ENCODE assay signal across 9 mouse cellular contexts in genomic region chr2:119548371-119548660, GRCm38 (mm10). TPM values are rescaled to one million over a fixed set of nuclear protein-coding genes. Genes with fewer than 3 reads are reported as not detected.
DNase-seq lines count a peak whose midpoint lies in the region; ATAC-seq and TF ChIP-seq lines count a peak whose summit lies in the region.
"Had no signal": no experiment of that assay in that cellular context is flagged by ENCODE, and none has a peak within 500 bp of the region (broad histone marks: within the 10 kb centered on the region; RNA-seq: fewer than 3 reads in every experiment).

No protein-coding gene starts in this region.

- peak overlapping the region; percentile 78 for H3K4me2 ChIP-seq in heart, embryonic 14.5 days (ENCODE audit: low read length)
- H3K4me2 ChIP-seq in heart, postnatal 0 days (ENCODE audit: low read depth, low read length): peak overlapping the region; percentile 74

- no peak for ATAC-seq in heart, embryonic 14.5 days (ENCODE audit: insufficient number of reproducible peaks, insufficient read depth, low FRiP score, low read depth)
- ATAC-seq in G1E (ENCODE audit: extremely low read depth, insufficient number of reproducible peaks, low FRiP score, poor library complexity, severe bottlenecking): no peak
- no peak for ATAC-seq in heart, postnatal 0 days (ENCODE audit: insufficient read depth, low read depth)

- H3K9me3 ChIP-seq in heart, embryonic 14.5 days (ENCODE audit: control insufficient read depth, low read length): no peaks in the 10 kb centered on the region
- no peaks in the 10 kb centered on the region for H3K9me3 ChIP-seq in G1E (replicated peaks)
- no peaks in the 10 kb centered on the region for H3K9me3 ChIP-seq in heart, postnatal 0 days (replicated peaks; ENCODE audit: control insufficient read depth, low read length)

- no peak overlapping the region for H3K27ac ChIP-seq in heart, embryonic 14.5 days (replicated peaks in 1 of 2; ENCODE audit: control insufficient read depth in 1 of 2, insufficient read depth in 1 of 2, low read depth in 2 of 2, low read length in 2 of 2)
- H3K27ac ChIP-seq in heart, postnatal 0 days (ENCODE audit: low read depth): peak overlapping the region; percentile 85
- no peak overlapping the region for H3K27ac ChIP-seq in macrophage
- no peak overlapping the region for H3K27ac ChIP-seq in thymus, adult 2 months (ENCODE audit: control insufficient read depth, insufficient read depth, low read length)

- no peak for TF ChIP-seq CTCF in G1E (IDR thresholded peaks at IDR 0.05; ENCODE audit: low read depth, low read length)
- no peak for TF ChIP-seq CTCF in heart, postnatal 0 days (IDR thresholded peaks at IDR 0.05; ENCODE audit: low read depth)
- no peak for TF ChIP-seq CTCF in thymus, adult 2 months (IDR thresholded peaks at IDR 0.05; ENCODE audit: borderline replicate concordance, control insufficient read depth, extremely low read depth, insufficient read depth, low read length, poor library complexity)

- WGBS in heart, embryonic 14.5 days: 4% methylated on average over 3 of the region's 3 CpGs
- WGBS in heart, postnatal 0 days: under 1% methylated on average over 3 of the region's 3 CpGs
- WGBS in macrophage (ENCODE audit: missing documents): 3% methylated on average over 3 of the region's 3 CpGs
- 4% methylated on average over 3 of the region's 3 CpGs for WGBS in thymus, adult 2 months

- no peak for DNase-seq in heart, adult 18-20 months
- no peak for DNase-seq in G1E (ENCODE audit: low spot score)
- DNase-seq in heart, postnatal 0 days (ENCODE audit: low spot score): no peak
- no peak for DNase-seq in thymus, adult 2 months
- no peak for DNase-seq in B cell, adult 2 months
- DNase-seq in embryo, embryonic 10.5 days (ENCODE audit: low spot score): no peak

- no peaks in the 10 kb centered on the region for H3K36me3 ChIP-seq in heart, embryonic 14.5 days (ENCODE audit: control insufficient read depth, insufficient read depth, low read length)
- H3K36me3 ChIP-seq in G1E (replicated peaks) (peaks cover 13% of the 10 kb centered on the region), macrophage (ENCODE audit: inconsistent target) (no peaks in the 10 kb centered on the region)
- no peaks in the 10 kb centered on the region for H3K36me3 ChIP-seq in heart, postnatal 0 days (replicated peaks; ENCODE audit: control insufficient read depth, insufficient read depth, low read length)
- no peaks in the 10 kb centered on the region for H3K36me3 ChIP-seq in thymus, adult 2 months (ENCODE audit: control insufficient read depth, insufficient read depth, low read length)

- peak overlapping the region; percentile 73 to 82; a peak in 3 of 4 replicates for H3K4me3 ChIP-seq in heart, embryonic 14.5 days (ENCODE audit: control insufficient read depth in 1 of 2, insufficient read depth in 1 of 2, low read depth in 1 of 2, low read length in 2 of 2)
- H3K4me3 ChIP-seq in G1E (ENCODE audit: low read depth, low read length): peak overlapping the region; percentile 83
- peak overlapping the region; percentile 86 for H3K4me3 ChIP-seq in heart, postnatal 0 days (ENCODE audit: low read depth, low read length)
- peak overlapping the region; percentile 86 for H3K4me3 ChIP-seq in macrophage (ENCODE audit: inconsistent target)
- no peak overlapping the region for H3K4me3 ChIP-seq in thymus, adult 2 months (ENCODE audit: control insufficient read depth, insufficient read depth, low read length)

- no peak for TF ChIP-seq POLR2A in thymus, adult 2 months (IDR thresholded peaks at IDR 0.05; ENCODE audit: control insufficient read depth, extremely low read depth, insufficient read depth, low read length, poor library complexity)

- peaks cover 0 to 7% of the 10 kb centered on the region in 2 experiments; a peak in 1 of 4 replicates for H3K4me1 ChIP-seq in heart, embryonic 14.5 days (ENCODE audit: control insufficient read depth in 2 of 2, insufficient read depth in 2 of 2, low read length in 2 of 2)
- peaks cover 39% of the 10 kb centered on the region for H3K4me1 ChIP-seq in G1E (ENCODE audit: insufficient read depth, low read depth, low read length)
- H3K4me1 ChIP-seq in heart, postnatal 0 days (ENCODE audit: control insufficient read depth, insufficient read depth): peaks cover 14% of the 10 kb centered on the region
- no peaks in the 10 kb centered on the region for H3K4me1 ChIP-seq in thymus, adult 2 months (replicated peaks; ENCODE audit: control insufficient read depth, insufficient read depth, low read length)

- no peak for TF ChIP-seq EP300 in heart, postnatal 0 days (IDR thresholded peaks at IDR 0.05; ENCODE audit: low read depth)

- peak overlapping the region; percentile 87 for H3K9ac ChIP-seq in heart, embryonic 14.5 days (ENCODE audit: low read length)
- H3K9ac ChIP-seq in heart, postnatal 0 days (replicated peaks; ENCODE audit: low read depth, low read length): peak overlapping the region; percentile 84

- H3K79me2 ChIP-seq in macrophage (ENCODE audit: inconsistent target): peaks cover 53% of the 10 kb centered on the region; the same call in 1 of the 2 replicates

- no peaks in the 10 kb centered on the region for H3K27me3 ChIP-seq in heart, embryonic 14.5 days (ENCODE audit: control insufficient read depth, insufficient read depth, low read length)
- no peaks in the 10 kb centered on the region for H3K27me3 ChIP-seq in G1E (ENCODE audit: insufficient read depth, low read length)
- no peaks in the 10 kb centered on the region for H3K27me3 ChIP-seq in heart, postnatal 0 days (ENCODE audit: control insufficient read depth, insufficient read depth, low read length)
- no peaks in the 10 kb centered on the region for H3K27me3 ChIP-seq in thymus, adult 2 months (ENCODE audit: control insufficient read depth, insufficient read depth, low read length)

RNA-seq across cellular contexts. Expression of gene Chp1, which starts 0.8 kb away (rescaled TPM):
- polyA plus RNA-seq in heart, embryonic 14.5 days (2014; fragmentation: Nextera tagmentation; extraction: Ambion mirVana): 46.4 and 48.7 TPM in 2 replicates
- 10 to 100 TPM; 81.5 to 91.6 TPM for total RNA-seq in heart, adult 18-20 months (2021)
- total RNA-seq in G1E (2014; fragmentation: Nextera tagmentation) (84.1 and 108 TPM in 2 replicates), G1E (2017) (72.4 and 77.2 TPM in 2 replicates)
- polyA plus RNA-seq in G1E (2012) (15.6 and 17.3 TPM in 2 replicates), macrophage (2018) (58.0 to 67.1 TPM (median 58.9 TPM) in 3 replicates)
- 81.1 and 82.3 TPM in 2 replicates for total RNA-seq in heart, postnatal 0 days (2014; rRNA removed; ENCODE audit: low replicate concordance)
- polyA plus RNA-seq in heart, postnatal 0 days (2015; fragmentation: Nextera tagmentation; extraction: Ambion mirVana): 51.1 and 53.3 TPM in 2 replicates
- 10 to 100 TPM in 24 of 26 experiments, 1 to 10 TPM in 2; 8.0 to 45.8 (median 21.9) TPM for total RNA-seq in macrophage (2018; cell fraction: chromatin; rRNA removed)
- 10 to 100 TPM; 55.6 to 71.9 (median 63.5) TPM for total RNA-seq in macrophage (2018; cell fraction: cytosol; rRNA removed)
- total RNA-seq in macrophage (2018; cell fraction: nucleus; rRNA removed): 10 to 100 TPM; 14.0 to 43.9 (median 26.1) TPM
- polyA plus RNA-seq in thymus, adult 2 months (2012; rRNA removed): 78.5 and 86.2 TPM in 2 replicates

RNA-seq across cellular contexts. Expression of gene Exd1, which starts 0.9 kb away (rescaled TPM):
- polyA plus RNA-seq in heart, embryonic 14.5 days (2014; fragmentation: Nextera tagmentation; extraction: Ambion mirVana): 0.04 and 0.14 TPM in 2 replicates
- under 1 TPM; 0.25 to 0.44 TPM for total RNA-seq in heart, adult 18-20 months (2021)
- total RNA-seq in G1E (2014; fragmentation: Nextera tagmentation) (2.3 and 4.6 TPM in 2 replicates), G1E (2017) (1.4 and 2.2 TPM in 2 replicates)
- polyA plus RNA-seq in G1E (2012) (0.21 and 0.23 TPM in 2 replicates), macrophage (2018) (0.07 to 0.10 TPM (median 0.09 TPM) in 3 replicates)
- not detected in 2 replicates for total RNA-seq in heart, postnatal 0 days (2014; rRNA removed; ENCODE audit: low replicate concordance)
- polyA plus RNA-seq in heart, postnatal 0 days (2015; fragmentation: Nextera tagmentation; extraction: Ambion mirVana): 0.03 and 0.18 TPM in 2 replicates
- 1 to 10 TPM in 2 of 26 experiments, under 1 TPM in 18, not detected in 6; 0.11 to 1.1 (median 0.51) TPM for total RNA-seq in macrophage (2018; cell fraction: chromatin; rRNA removed)
- under 1 TPM; 0.04 to 0.22 (median 0.10) TPM for total RNA-seq in macrophage (2018; cell fraction: cytosol; rRNA removed)
- total RNA-seq in macrophage (2018; cell fraction: nucleus; rRNA removed): 1 to 10 TPM in 1 of 26 experiments, under 1 TPM in 19, not detected in 6; 0.06 to 1.2 (median 0.31) TPM
- polyA plus RNA-seq in thymus, adult 2 months (2012; rRNA removed): 0.08 and 0.15 TPM in 2 replicates
- total RNA-seq: monocyte, adult 5-6 weeks had no signal
